Mouse (Mus musculus) skeletal muscle tissue, adult 2 months (tissue): ENCODE measurements at regions not wholly inside any gene's neighbourhood (a gene's known extent, or its start where the extent isn't known, plus 50 kb on each side); places are given as distances from the start of the nearest gene placed in this dataset.

Experiments
- DNase-seq: peaks from one replicate; pipeline ENCODE4 v3.0.0-alpha.2; 2012; ENCODE audit warnings: low read depth, low spot score

- DNase-seq, result no peak
These were observed 91.5 kb downstream of the Fam84b start for GRCm38 (mm10) chr15:60762071-60762470.

GRCm38 (mm10) chr15:60760015-60760437, 93.6 kb downstream of the Fam84b start:
- peak; percentile 3 for DNase-seq

GRCm38 (mm10) chr15:60754246-60754645, 99.3 kb downstream of the Fam84b start:
- DNase-seq, result no peak

- DNase-seq, result no peak
These were observed 114.0 kb downstream of the Fam84b start for GRCm38 (mm10) chr15:60739598-60739997.

GRCm38 (mm10) chr15:60738258-60738657, 115.3 kb downstream of the Fam84b start:
- no peak for DNase-seq

- no peak for DNase-seq
These were observed 121.2 kb downstream of the Fam84b start for GRCm38 (mm10) chr15:60732416-60732815.

GRCm38 (mm10) chr15:60728754-60729153, 124.8 kb downstream of the Fam84b start:
- DNase-seq, result no peak

- DNase-seq, result no peak
These were observed 125.2 kb downstream of the Fam84b start for GRCm38 (mm10) chr15:60728337-60728736.

- no peak for DNase-seq
These were observed 134.2 kb downstream of the Fam84b start for GRCm38 (mm10) chr15:60719332-60719731.

GRCm38 (mm10) chr15:60708678-60709077, 144.9 kb downstream of the Fam84b start:
- no peak for DNase-seq

- DNase-seq, result no peak
These were observed 147.6 kb downstream of the Fam84b start for GRCm38 (mm10) chr15:60706009-60706408.

- no peak for DNase-seq
These were observed 152.3 kb downstream of the Fam84b start for GRCm38 (mm10) chr15:60701273-60701672.

GRCm38 (mm10) chr15:60694746-60695145, 158.8 kb downstream of the Fam84b start:
- no peak for DNase-seq

GRCm38 (mm10) chr15:60693751-60694500, 159.7 kb downstream of the Fam84b start:
- DNase-seq, result no peak

GRCm38 (mm10) chr15:60692718-60693597, 160.6 kb downstream of the Fam84b start:
- no peak for DNase-seq

GRCm38 (mm10) chr15:60692149-60692548, 161.4 kb downstream of the Fam84b start:
- no peak for DNase-seq

GRCm38 (mm10) chr15:60677397-60677796, 176.2 kb downstream of the Fam84b start:
- no peak for DNase-seq

- DNase-seq, result no peak
These were observed 196.0 kb downstream of the Fam84b start for GRCm38 (mm10) chr15:60657572-60657971.

- DNase-seq, result no peak
These were observed 198.5 kb downstream of the Fam84b start for GRCm38 (mm10) chr15:60655113-60655512.

- no peak for DNase-seq
These were observed 204.3 kb downstream of the Fam84b start for GRCm38 (mm10) chr15:60649252-60649651.

GRCm38 (mm10) chr15:60641770-60642169, 211.8 kb downstream of the Fam84b start:
- DNase-seq, result no peak

GRCm38 (mm10) chr15:60633457-60633850, 220.1 kb downstream of the Fam84b start:
- DNase-seq, result no peak
